Comparison of ENCODE assay signal across 9 mouse cellular contexts in the genomic region with DNA sequence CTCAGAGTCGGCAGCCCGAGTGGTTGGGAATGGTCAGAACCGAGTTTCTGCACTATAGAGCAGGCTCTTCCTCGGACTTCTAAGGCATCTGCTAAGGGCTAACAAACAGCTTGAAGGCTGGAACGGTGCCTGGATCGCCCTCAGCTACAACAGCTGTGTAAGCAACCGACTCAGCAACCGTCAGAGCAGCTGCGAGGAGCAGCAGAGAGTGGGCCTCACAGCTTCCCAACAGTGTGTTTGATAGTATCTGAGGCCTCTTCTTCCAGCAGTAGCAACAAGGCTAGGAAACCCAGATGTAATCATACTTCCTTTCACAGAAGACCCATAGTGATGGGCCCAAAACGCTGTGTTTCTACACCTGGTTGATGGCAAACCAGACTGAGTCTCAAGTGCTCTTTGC. TPM values are rescaled to one million over a fixed set of nuclear protein-coding genes. Genes with fewer than 3 reads are reported as not detected.
DNase-seq lines count a peak whose midpoint lies in the region; ATAC-seq and TF ChIP-seq lines count a peak whose summit lies in the region.
"Had no signal": no experiment of that assay in that cellular context is flagged by ENCODE, and none has a peak within 500 bp of the region (broad histone marks: within the 10 kb centered on the region; RNA-seq: fewer than 3 reads in every experiment).

No protein-coding gene starts in this region.

- TF ChIP-seq EP300 in lung, postnatal 0 days (IDR thresholded peaks at IDR 0.05), result no peak
- no peak for TF ChIP-seq EP300 in stomach, postnatal 0 days (optimal IDR thresholded peaks at IDR 0.05)

- no peak overlapping the region for H3K27ac ChIP-seq in hindbrain, embryonic 14.5 days
- no peak overlapping the region for H3K27ac ChIP-seq in hindbrain, embryonic 11.5 days (ENCODE audit: low read depth, low read length)
- H3K27ac ChIP-seq in heart, embryonic 15.5 days, result 0 out of 2 replicates have a peak overlapping the region, but pooled peaks have one; percentile 17
- no peak overlapping the region for H3K27ac ChIP-seq in lung, postnatal 0 days (ENCODE audit: low read length)
- peak overlapping the region; percentile 20; the same call in 1 of the 2 replicates for H3K27ac ChIP-seq in stomach, postnatal 0 days (replicated peaks)
- H3K27ac ChIP-seq: limb, embryonic 12.5 days had no signal

- H3K27me3 ChIP-seq in hindbrain, embryonic 14.5 days (ENCODE audit: control insufficient read depth, insufficient read depth, low read length), result no peaks in the 10 kb centered on the region
- H3K27me3 ChIP-seq in hindbrain, embryonic 11.5 days (ENCODE audit: control insufficient read depth, insufficient read depth, low read length), result no peaks in the 10 kb centered on the region
- 0 out of 2 replicates have a peak, but pooled peaks cover 3% of the 10 kb centered on the region for H3K27me3 ChIP-seq in heart, embryonic 15.5 days
- H3K27me3 ChIP-seq in lung, postnatal 0 days (replicated peaks; ENCODE audit: insufficient read depth, low read length), result no peaks in the 10 kb centered on the region
- no peaks in the 10 kb centered on the region for H3K27me3 ChIP-seq in stomach, postnatal 0 days (ENCODE audit: control insufficient read depth, insufficient read depth, low read length)
- H3K27me3 ChIP-seq: limb, embryonic 12.5 days had no signal

- no peak for ATAC-seq in hindbrain, embryonic 14.5 days (ENCODE audit: low FRiP score)
- no peak for ATAC-seq in hindbrain, embryonic 11.5 days (ENCODE audit: low FRiP score)
- ATAC-seq in heart, embryonic 15.5 days (replicated peaks; ENCODE audit: insufficient number of reproducible peaks, insufficient read depth, low FRiP score, low read depth), result peak; percentile 82
- ATAC-seq in lung, postnatal 0 days, result peak; percentile 92
- peak; percentile 76; the same call in 1 of the 2 replicates for ATAC-seq in stomach, postnatal 0 days (ENCODE audit: low FRiP score, low TSS enrichment)
- ATAC-seq in granulocyte monocyte progenitor cell, adult 5-6 weeks (replicated peaks; ENCODE audit: poor library complexity, severe bottlenecking), result no peak; the same call in 1 of the 2 replicates

- H3K36me3 ChIP-seq in hindbrain, embryonic 14.5 days (replicated peaks; ENCODE audit: control insufficient read depth, insufficient read depth), result no peaks in the 10 kb centered on the region
- H3K36me3 ChIP-seq in hindbrain, embryonic 11.5 days (ENCODE audit: control insufficient read depth, insufficient read depth, low read length), result no peaks in the 10 kb centered on the region
- H3K36me3 ChIP-seq in heart, embryonic 15.5 days, result no peaks in the 10 kb centered on the region
- H3K36me3 ChIP-seq in lung, postnatal 0 days (ENCODE audit: insufficient read depth, low read length), result no peaks in the 10 kb centered on the region
- H3K36me3 ChIP-seq in stomach, postnatal 0 days (ENCODE audit: control insufficient read depth, insufficient read depth, low read length), result no peaks in the 10 kb centered on the region
- H3K36me3 ChIP-seq: limb, embryonic 12.5 days had no signal

- no peak overlapping the region for H3K4me2 ChIP-seq in hindbrain, embryonic 14.5 days (replicated peaks)
- H3K4me2 ChIP-seq in hindbrain, embryonic 11.5 days (replicated peaks; ENCODE audit: low read depth, low read length), result no peak overlapping the region
- no peak overlapping the region for H3K4me2 ChIP-seq in heart, embryonic 15.5 days
- no peak overlapping the region for H3K4me2 ChIP-seq in lung, postnatal 0 days (replicated peaks; ENCODE audit: low read depth, low read length)
- H3K4me2 ChIP-seq in stomach, postnatal 0 days (replicated peaks; ENCODE audit: low read depth), result no peak overlapping the region
- H3K4me2 ChIP-seq: limb, embryonic 12.5 days had no signal

- 56% methylated on average over 10 of the region's 10 CpGs for WGBS in hindbrain, embryonic 14.5 days
- 60% methylated on average over 10 of the region's 10 CpGs for WGBS in hindbrain, embryonic 11.5 days
- WGBS in heart, embryonic 15.5 days, result 33% methylated on average over 10 of the region's 10 CpGs
- 12% methylated on average over 10 of the region's 10 CpGs for WGBS in lung, postnatal 0 days
- WGBS in stomach, postnatal 0 days, result 21% methylated on average over 10 of the region's 10 CpGs

- DNase-seq in hindbrain, embryonic 14.5 days (ENCODE audit: low spot score), result peak; percentile 75
- no peak for DNase-seq in hindbrain, embryonic 11.5 days (ENCODE audit: low spot score)
- DNase-seq in brain, embryonic 18.5 days (ENCODE audit: low read depth, low spot score), result peak; percentile 30
- DNase-seq in kidney, postnatal 4 days, result peak; percentile 88 to 92
- peak; percentile 88 for DNase-seq in lung, postnatal 0 days (ENCODE audit: low spot score)
- peak; percentile 58 for DNase-seq in stomach, postnatal 0 days (ENCODE audit: low spot score)

- no peaks in the 10 kb centered on the region for H3K9me3 ChIP-seq in hindbrain, embryonic 14.5 days (ENCODE audit: control insufficient read depth, low read length)
- no peaks in the 10 kb centered on the region for H3K9me3 ChIP-seq in hindbrain, embryonic 11.5 days (ENCODE audit: control insufficient read depth, low read length)
- H3K9me3 ChIP-seq in heart, embryonic 15.5 days (replicated peaks), result no peaks in the 10 kb centered on the region
- no peaks in the 10 kb centered on the region for H3K9me3 ChIP-seq in lung, postnatal 0 days (ENCODE audit: low read length)
- H3K9me3 ChIP-seq in stomach, postnatal 0 days (ENCODE audit: control insufficient read depth, low read length), result no peaks in the 10 kb centered on the region
- H3K9me3 ChIP-seq: limb, embryonic 12.5 days had no signal

- no peak overlapping the region for H3K4me3 ChIP-seq in hindbrain, embryonic 14.5 days (replicated peaks; ENCODE audit: low read length)
- H3K4me3 ChIP-seq in hindbrain, embryonic 11.5 days (ENCODE audit: low read depth, low read length), result no peak overlapping the region
- no peak overlapping the region for H3K4me3 ChIP-seq in heart, embryonic 15.5 days
- H3K4me3 ChIP-seq in lung, postnatal 0 days (ENCODE audit: low read depth, low read length), result no peak overlapping the region
- no peak overlapping the region for H3K4me3 ChIP-seq in stomach, postnatal 0 days (ENCODE audit: low read depth, low read length)
- H3K4me3 ChIP-seq: limb, embryonic 12.5 days had no signal

- no peaks in the 10 kb centered on the region for H3K4me1 ChIP-seq in hindbrain, embryonic 14.5 days (replicated peaks; ENCODE audit: control insufficient read depth, insufficient read depth, low read length)
- H3K4me1 ChIP-seq in hindbrain, embryonic 11.5 days (replicated peaks; ENCODE audit: control insufficient read depth, insufficient read depth, low read length), result no peaks in the 10 kb centered on the region
- H3K4me1 ChIP-seq in heart, embryonic 15.5 days (replicated peaks), result no peaks in the 10 kb centered on the region
- no peaks in the 10 kb centered on the region for H3K4me1 ChIP-seq in lung, postnatal 0 days (ENCODE audit: insufficient read depth, low read depth, low read length)
- H3K4me1 ChIP-seq in stomach, postnatal 0 days (replicated peaks; ENCODE audit: control insufficient read depth, insufficient read depth), result no peaks in the 10 kb centered on the region
- H3K4me1 ChIP-seq: limb, embryonic 12.5 days had no signal

- no peak overlapping the region for H3K9ac ChIP-seq in hindbrain, embryonic 14.5 days
- no peak overlapping the region for H3K9ac ChIP-seq in hindbrain, embryonic 11.5 days (ENCODE audit: low read depth, low read length)
- no peak overlapping the region for H3K9ac ChIP-seq in heart, embryonic 15.5 days
- H3K9ac ChIP-seq in lung, postnatal 0 days (replicated peaks; ENCODE audit: low read depth), result no peak overlapping the region
- H3K9ac ChIP-seq in stomach, postnatal 0 days (ENCODE audit: low read length), result no peak overlapping the region
- H3K9ac ChIP-seq: limb, embryonic 12.5 days had no signal

- TF ChIP-seq CTCF in lung, postnatal 0 days (IDR thresholded peaks at IDR 0.05), result no peak
- TF ChIP-seq CTCF in stomach, postnatal 0 days (IDR thresholded peaks at IDR 0.05; ENCODE audit: low read depth), result no peak

RNA-seq across cellular contexts. Expression of gene Ano6, which starts 33.5 kb away (rescaled TPM):
- polyA plus RNA-seq in hindbrain, embryonic 14.5 days (2014; fragmentation: Nextera tagmentation; extraction: Ambion mirVana), result 30.6 and 33.2 TPM in 2 replicates
- 33.5 and 37.2 TPM in 2 replicates for polyA plus RNA-seq in hindbrain, embryonic 11.5 days (2014; fragmentation: Nextera tagmentation; extraction: Ambion mirVana)
- polyA plus RNA-seq in heart, embryonic 15.5 days (2015; fragmentation: Nextera tagmentation; extraction: Ambion mirVana), result 27.2 and 34.4 TPM in 2 replicates
- polyA plus RNA-seq in lung, postnatal 0 days (2015; fragmentation: Nextera tagmentation; extraction: Ambion mirVana), result 37.5 and 38.9 TPM in 2 replicates
- 16.2 and 16.5 TPM in 2 replicates for polyA plus RNA-seq in stomach, postnatal 0 days (2015; fragmentation: Nextera tagmentation; extraction: Ambion mirVana)
- total RNA-seq in granulocyte monocyte progenitor cell, adult 5-6 weeks (2014; fragmentation: Nextera tagmentation), result 25.3 and 28.8 TPM in 2 replicates
- total RNA-seq in granulocyte monocyte progenitor cell, adult 5-6 weeks (2017), result 28.7 and 30.9 TPM in 2 replicates

Comparison
In these comparisons a context has a peak if more than half of its experiments do, and no peak if none do; other contexts are left out.
1. ATAC-seq: peak in heart, embryonic 15.5 days (single experiment), lung, postnatal 0 days (single experiment) and stomach, postnatal 0 days (single experiment); none in hindbrain, embryonic 14.5 days (single experiment), hindbrain, embryonic 11.5 days (single experiment) and granulocyte monocyte progenitor cell, adult 5-6 weeks (single experiment).
2. H3K27ac ChIP-seq: peak in heart, embryonic 15.5 days (single experiment) and stomach, postnatal 0 days (single experiment); none in hindbrain, embryonic 14.5 days (single experiment), hindbrain, embryonic 11.5 days (single experiment) and lung, postnatal 0 days (single experiment).